Mouse (Mus musculus): ENCODE results near the gene Egfr. TPM values are rescaled to one million over a fixed set of nuclear protein-coding genes. Genes with fewer than 3 reads are reported as not detected.

Gene Egfr
- total RNA-seq, 2 experiments from 2014 or later: 11.6 to 13.4 TPM

DNA sequence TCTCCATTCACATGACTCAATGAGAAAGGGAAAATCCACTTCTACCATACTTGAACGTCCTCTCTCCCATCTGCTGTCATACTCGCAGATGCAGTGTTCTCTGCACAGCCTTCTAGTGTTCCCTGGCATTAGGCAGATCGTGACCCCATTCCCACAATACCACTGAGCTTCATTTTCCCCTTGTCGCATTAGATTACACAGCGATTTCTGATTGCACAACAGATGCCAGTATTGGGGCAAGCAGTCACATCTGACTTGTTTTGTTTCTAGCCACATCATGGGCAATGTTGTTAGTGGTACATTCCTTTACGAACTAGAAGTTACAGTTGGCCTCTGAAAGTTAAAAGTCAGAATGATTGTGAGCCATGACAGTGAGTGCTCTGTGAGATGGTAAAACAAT, 68.1 kb downstream of the Egfr start:
- no peak for DNase-seq
- intact Hi-C loops (cut with DNase I): no loop called here

DNA sequence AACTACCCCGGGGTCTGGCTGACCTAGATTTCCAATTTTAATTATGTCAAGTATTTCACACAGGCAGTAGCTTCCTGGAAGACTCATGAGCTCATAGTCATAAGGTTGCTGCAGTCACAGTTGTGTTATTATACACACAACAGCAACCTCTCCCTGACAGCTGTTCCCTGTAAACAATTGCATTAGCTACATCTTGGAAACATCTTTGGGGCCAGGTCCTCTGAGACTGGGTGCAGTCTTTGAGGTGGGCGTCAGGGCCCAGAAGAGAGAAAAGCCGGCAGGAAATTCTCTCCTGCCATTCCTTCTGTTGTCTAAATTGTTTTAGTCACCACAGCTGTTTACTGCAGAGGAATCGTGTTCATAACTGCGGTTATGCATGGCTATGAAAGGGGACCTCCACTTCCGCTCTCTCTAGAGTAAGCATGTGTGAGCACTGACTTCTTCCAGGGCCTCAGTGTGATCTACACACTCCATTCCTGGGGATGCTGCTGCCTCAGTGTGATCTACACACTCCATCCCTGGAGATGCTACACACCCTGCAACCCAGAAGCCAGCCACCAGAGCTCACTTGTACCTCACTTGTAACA, 69.8 kb downstream of the Egfr start:
- intact Hi-C loops (cut with DNase I): no loop called here
- no peak for DNase-seq

- intact Hi-C loops (cut with DNase I): no loop called here
- no peak for DNase-seq
These were observed 72.0 kb downstream of the Egfr start for GRCm38 (mm10) chr11:16823830-16824545.

GRCm38 (mm10) chr11:16829468-16829867, 77.5 kb downstream of the Egfr start:
- intact Hi-C loops (cut with DNase I): no loop called here
- DNase-seq: no peak

GRCm38 (mm10) chr11:16830531-16831227, 78.7 kb downstream of the Egfr start:
- intact Hi-C loops (cut with DNase I): no loop called here
- no peak for DNase-seq

GRCm38 (mm10) chr11:16831974-16832464, 80.0 kb downstream of the Egfr start:
- intact Hi-C loops (cut with DNase I): no loop called here
- peak; percentile 30 to 45 for DNase-seq

GRCm38 (mm10) chr11:16838772-16839171, 86.8 kb downstream of the Egfr start:
- intact Hi-C loops (cut with DNase I): no loop called here
- DNase-seq: no peak

DNA sequence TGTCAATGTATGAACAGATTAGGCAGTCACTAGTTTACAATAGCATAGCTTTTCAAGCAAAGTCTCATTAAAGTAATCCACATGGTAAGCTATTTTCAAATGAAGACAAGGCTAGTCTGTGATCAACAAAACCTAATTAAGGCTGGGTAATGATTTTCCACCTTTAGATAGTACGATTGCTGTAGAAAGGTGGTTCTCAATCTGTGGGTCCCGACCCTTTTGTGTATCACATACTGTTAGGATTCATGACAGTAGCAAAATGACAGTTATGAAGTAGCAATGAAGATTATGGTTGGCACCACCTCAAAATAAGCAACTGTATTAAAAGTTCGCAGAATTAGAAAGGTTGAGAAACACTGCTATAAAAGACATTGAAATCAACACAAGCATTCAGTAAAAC, 90.9 kb downstream of the Egfr start:
- no peak for DNase-seq
- intact Hi-C loops (cut with DNase I): no loop called here

- peak in 1 of 2 experiments; percentile 18 for DNase-seq
- intact Hi-C loops (cut with DNase I): no loop called here
These were observed 92.0 kb downstream of the Egfr start for GRCm38 (mm10) chr11:16843889-16844568.

GRCm38 (mm10) chr11:16848881-16849280, 96.9 kb downstream of the Egfr start:
- peak in 1 of 2 experiments; percentile 49 for DNase-seq
- intact Hi-C loops (cut with DNase I): no loop called here

DNA sequence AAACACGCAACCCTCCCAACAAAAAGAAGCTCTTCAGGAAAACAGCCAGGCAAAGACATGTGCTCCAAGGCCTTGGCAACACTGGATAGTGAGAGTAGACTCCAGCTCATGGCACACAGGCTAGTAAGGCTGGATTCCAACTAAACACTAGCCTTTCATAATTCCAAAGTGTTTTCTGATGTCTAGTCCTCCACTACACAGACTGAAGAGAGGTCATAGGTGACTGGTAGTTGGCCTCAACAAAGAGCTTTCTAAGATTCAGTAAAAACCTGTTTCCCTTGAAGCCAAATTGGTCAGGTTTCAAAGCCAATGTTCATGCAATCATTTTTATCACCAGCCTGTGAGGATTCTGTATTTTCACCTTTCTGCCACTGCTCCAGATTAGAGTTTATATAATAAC, 99.4 kb downstream of the Egfr start:
- intact Hi-C loops (cut with DNase I): no loop called here
- no peak for DNase-seq

DNA sequence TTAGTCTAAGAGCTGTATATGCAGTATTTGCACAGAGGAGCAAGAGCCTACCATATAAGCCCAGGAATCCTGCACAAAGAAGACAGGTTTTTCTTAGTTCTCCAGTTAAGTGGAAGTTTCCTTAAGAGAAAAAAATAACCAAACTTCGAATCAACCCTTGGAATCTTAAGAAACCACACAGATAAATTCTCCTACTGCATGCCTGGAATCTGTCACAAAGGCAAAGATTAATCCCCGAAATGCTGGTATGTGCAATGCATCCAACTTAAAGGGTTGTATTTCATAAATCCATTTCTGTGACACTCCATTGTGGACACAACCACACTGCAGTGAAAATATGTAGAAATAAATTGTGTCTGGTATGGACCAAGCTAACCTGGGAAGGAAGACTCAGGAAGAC, 102.1 kb downstream of the Egfr start:
- DNase-seq: no peak
- intact Hi-C loops (cut with DNase I): no loop called here

DNA sequence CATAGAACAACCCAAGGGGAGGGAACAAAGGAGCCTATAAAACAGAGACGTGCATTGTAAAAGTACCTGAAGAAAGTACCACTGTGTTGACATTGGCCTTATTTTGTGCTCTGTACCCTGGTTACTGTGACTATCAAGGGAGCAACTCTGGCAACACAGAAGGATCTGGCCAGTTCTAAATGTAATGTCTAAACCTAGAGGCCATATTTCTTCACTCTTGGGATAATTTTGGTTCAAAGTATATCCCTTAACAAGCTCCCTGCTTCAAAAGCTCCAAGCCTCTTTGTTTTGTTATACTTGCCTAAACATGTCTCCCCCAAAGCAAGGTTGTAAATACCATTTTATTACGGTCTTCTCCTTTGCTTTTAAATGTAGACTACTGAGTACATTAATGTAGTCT, 105.3 kb downstream of the Egfr start:
- DNase-seq: no peak
- intact Hi-C loops (cut with DNase I): no loop called here

DNA sequence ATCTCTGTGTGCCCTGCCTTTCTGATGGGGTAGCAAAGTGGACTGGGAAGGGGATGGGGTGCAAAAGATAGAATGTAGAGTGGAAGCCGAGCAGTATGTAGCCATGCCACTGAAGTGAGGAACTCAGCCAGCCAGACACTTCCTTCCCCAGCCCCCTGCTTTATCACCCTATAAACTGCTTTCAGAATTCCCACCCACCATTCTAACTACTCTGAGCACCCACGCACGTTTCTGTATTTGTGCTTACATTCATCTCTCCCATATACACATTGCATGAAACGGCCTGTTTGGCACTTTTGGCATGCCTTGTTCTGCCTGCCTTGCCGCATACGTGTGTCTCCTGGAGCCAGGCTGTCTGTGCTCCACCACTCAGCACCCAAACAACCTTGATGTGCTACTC, 109.0 kb downstream of the Egfr start:
- DNase-seq: no peak
- intact Hi-C loops (cut with DNase I): loop anchor here (10.0 kb wide), 1 partner anchor 106 kb away; the partner anchor contains the start of gene Egfr

DNA sequence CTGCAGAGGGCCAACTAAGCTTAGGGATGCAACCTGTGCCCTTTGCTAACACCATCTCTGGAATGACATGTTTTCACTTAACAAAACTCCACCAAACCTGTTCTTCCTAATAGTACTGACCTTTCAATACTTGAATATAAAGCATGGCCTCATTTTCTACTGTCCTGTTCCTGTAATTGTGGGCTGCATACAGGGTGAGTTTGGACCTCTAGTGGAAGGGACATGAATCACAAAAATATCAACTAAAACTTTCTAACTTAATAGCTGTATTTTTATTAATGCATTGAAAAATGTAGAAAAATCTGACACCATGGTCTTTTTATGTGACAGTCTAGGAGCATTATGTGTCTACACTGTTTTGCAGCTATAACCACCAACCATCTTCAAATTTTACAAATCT, 111.5 kb downstream of the Egfr start:
- intact Hi-C loops (cut with DNase I): loop anchor here (10.0 kb wide), 1 partner anchor 109 kb away; the partner anchor contains the start of gene Egfr
- DNase-seq: no peak

DNA sequence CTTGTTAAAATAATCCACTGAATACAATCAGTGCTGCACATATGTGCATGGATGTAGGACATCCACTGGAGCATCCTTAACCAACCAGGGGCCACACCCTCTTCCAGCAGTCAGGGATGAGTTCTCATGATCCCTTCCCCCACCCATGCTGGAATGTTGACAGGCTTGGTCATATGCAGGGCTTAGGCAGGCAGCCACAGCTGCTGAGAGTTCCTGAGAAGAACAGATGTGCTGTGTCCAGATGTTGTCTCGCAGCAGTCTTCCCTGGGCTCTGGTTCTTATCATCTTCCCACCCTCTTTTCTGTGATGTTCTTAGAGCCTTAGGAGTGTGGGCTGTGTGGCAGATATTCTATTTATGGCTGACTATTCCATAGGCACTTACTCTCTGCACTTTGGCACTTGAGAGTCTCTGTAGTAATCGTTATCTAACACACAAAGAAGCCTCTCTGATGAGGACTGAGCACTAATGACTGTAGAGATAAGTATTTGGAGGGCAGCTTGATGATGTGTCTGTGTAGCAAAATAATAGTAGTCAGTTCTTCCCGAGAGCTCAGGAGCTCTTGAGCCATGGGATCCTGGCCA, 113.1 kb downstream of the Egfr start:
- DNase-seq: peak in 1 of 2 experiments; percentile 58
- intact Hi-C loops (cut with DNase I): loop anchor here (10.0 kb wide), 1 partner anchor 110 kb away; the partner anchor contains the start of gene Egfr

DNA sequence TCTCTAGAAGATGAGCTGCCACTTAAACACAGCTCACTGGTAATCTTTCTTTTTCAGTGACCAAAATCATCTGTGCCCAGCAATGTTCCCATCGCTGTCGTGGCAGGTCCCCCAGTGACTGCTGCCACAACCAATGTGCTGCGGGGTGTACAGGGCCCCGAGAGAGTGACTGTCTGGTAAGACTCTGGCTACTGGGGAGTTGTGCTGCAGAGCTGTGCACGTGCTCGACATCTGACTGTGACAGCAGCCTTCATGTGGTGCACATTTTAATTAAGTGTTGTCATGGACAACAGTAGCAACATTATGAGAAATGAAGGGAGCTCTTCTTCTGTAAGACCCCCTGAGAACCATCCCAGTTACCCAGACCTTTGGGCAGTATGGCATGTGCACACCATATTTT, 116.0 kb downstream of the Egfr start:
- intact Hi-C loops (cut with DNase I): loop anchor here (10.0 kb wide), 1 partner anchor 113 kb away; the partner anchor contains the start of gene Egfr
- DNase-seq: no peak

DNA sequence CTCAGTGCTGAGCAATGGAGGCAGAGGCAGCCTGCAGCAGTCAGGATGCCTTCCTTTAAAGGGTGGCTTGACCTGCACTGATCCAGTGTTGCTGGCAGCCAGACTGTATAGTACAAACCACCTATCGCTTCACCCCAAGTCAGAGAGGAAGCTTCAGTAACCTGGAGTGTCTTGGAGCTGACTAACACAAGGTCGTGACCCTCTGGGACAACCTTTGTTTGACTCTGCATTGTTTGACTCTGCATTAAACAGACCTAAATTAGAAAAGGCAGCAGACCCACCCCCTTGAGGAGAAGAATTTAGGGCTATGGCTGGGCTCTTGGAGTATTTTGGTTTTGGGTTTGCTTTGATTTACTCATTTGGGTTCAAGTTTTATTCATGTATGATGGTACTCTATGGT, 117.5 kb downstream of the Egfr start:
- DNase-seq: no peak
- intact Hi-C loops (cut with DNase I): loop anchor here (10.0 kb wide), 1 partner anchor 115 kb away; the partner anchor contains the start of gene Egfr

DNA sequence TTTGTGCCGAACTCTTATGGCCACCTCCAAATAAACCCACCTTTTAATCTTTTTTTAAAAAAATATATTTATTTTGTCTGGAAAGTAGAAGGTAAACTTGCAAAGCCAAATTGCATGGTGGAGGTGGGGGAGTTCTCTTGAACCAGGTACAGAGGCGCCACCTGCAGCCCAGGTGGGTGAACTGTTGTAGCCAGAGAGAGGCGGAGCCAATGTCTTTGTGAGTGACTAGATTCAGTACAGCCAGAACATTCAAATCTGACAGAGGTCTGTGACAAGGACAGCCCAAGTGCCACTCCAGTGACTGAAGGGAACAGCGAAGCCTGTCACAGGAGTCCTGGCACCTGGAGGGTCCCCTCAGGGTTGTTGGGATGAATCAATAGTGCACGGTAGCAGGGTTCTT, 119.1 kb downstream of the Egfr start:
- intact Hi-C loops (cut with DNase I): loop anchor here (5.0 kb wide), 1 partner anchor 344 kb away; no protein-coding TSS in a partner anchor
- DNase-seq: peak in 1 of 2 experiments; percentile 42

Data from gastrocnemius, postnatal 36 days (tissue).